Mouse (Mus musculus): ENCODE measurements around the gene Utrn.

Utrn gene

GRCm38 (mm10) chr10:12735695-12736094, 133.5 kb downstream of the Utrn start:
- DNase-seq (ENCODE audit: low read depth, low spot score): no peak

GRCm38 (mm10) chr10:12731459-12731858, 137.7 kb downstream of the Utrn start:
- no peak for DNase-seq (ENCODE audit: low read depth, low spot score)

- DNase-seq (ENCODE audit: low read depth, low spot score): no peak
Measured at GRCm38 (mm10) chr10:12729635-12730034, 139.5 kb downstream of the Utrn start.

- no peak for DNase-seq (ENCODE audit: low read depth, low spot score)
Measured at GRCm38 (mm10) chr10:12729033-12729432, 140.1 kb downstream of the Utrn start.

GRCm38 (mm10) chr10:12727881-12728280, 141.3 kb downstream of the Utrn start:
- DNase-seq (ENCODE audit: low read depth, low spot score): no peak

- no peak for DNase-seq (ENCODE audit: low read depth, low spot score)
Measured at GRCm38 (mm10) chr10:12726041-12726608, 143.0 kb downstream of the Utrn start.

GRCm38 (mm10) chr10:12724247-12725001, 144.7 kb downstream of the Utrn start:
- DNase-seq (ENCODE audit: low read depth, low spot score): no peak

GRCm38 (mm10) chr10:12723269-12723668, 145.9 kb downstream of the Utrn start:
- no peak for DNase-seq (ENCODE audit: low read depth, low spot score)

- DNase-seq (ENCODE audit: low read depth, low spot score): no peak
Measured at GRCm38 (mm10) chr10:12722111-12722510, 147.1 kb downstream of the Utrn start.

GRCm38 (mm10) chr10:12718386-12718785, 150.8 kb downstream of the Utrn start:
- no peak for DNase-seq (ENCODE audit: low read depth, low spot score)

- no peak for DNase-seq (ENCODE audit: low read depth, low spot score)
Measured at GRCm38 (mm10) chr10:12717381-12717780, 151.8 kb downstream of the Utrn start.

GRCm38 (mm10) chr10:12716657-12717327, 152.4 kb downstream of the Utrn start:
- DNase-seq (ENCODE audit: low read depth, low spot score): no peak

GRCm38 (mm10) chr10:12713236-12713855, 155.8 kb downstream of the Utrn start:
- DNase-seq (ENCODE audit: low read depth, low spot score): no peak

GRCm38 (mm10) chr10:12711332-12711831, 157.8 kb downstream of the Utrn start:
- DNase-seq (ENCODE audit: low read depth, low spot score): no peak

GRCm38 (mm10) chr10:12706516-12706915, 162.6 kb downstream of the Utrn start:
- DNase-seq (ENCODE audit: low read depth, low spot score): no peak

GRCm38 (mm10) chr10:12705990-12706389, 163.2 kb downstream of the Utrn start:
- DNase-seq (ENCODE audit: low read depth, low spot score): no peak

- DNase-seq (ENCODE audit: low read depth, low spot score): no peak
Measured at GRCm38 (mm10) chr10:12704290-12704689, 164.9 kb downstream of the Utrn start.

- no peak for DNase-seq (ENCODE audit: low read depth, low spot score)
Measured at GRCm38 (mm10) chr10:12703526-12703925, 165.6 kb downstream of the Utrn start.

GRCm38 (mm10) chr10:12702140-12702539, 167.0 kb downstream of the Utrn start:
- no peak for DNase-seq (ENCODE audit: low read depth, low spot score)

- DNase-seq (ENCODE audit: low read depth, low spot score): no peak
Measured at GRCm38 (mm10) chr10:12701694-12702093, 167.5 kb downstream of the Utrn start.

- DNase-seq (ENCODE audit: low read depth, low spot score): no peak
Measured at GRCm38 (mm10) chr10:12700576-12700975, 168.6 kb downstream of the Utrn start.

- DNase-seq (ENCODE audit: low read depth, low spot score): no peak
Measured at GRCm38 (mm10) chr10:12697902-12698301, 171.3 kb downstream of the Utrn start.
